25 mouse cellular contexts compared by ENCODE assay signal in the genomic region with DNA sequence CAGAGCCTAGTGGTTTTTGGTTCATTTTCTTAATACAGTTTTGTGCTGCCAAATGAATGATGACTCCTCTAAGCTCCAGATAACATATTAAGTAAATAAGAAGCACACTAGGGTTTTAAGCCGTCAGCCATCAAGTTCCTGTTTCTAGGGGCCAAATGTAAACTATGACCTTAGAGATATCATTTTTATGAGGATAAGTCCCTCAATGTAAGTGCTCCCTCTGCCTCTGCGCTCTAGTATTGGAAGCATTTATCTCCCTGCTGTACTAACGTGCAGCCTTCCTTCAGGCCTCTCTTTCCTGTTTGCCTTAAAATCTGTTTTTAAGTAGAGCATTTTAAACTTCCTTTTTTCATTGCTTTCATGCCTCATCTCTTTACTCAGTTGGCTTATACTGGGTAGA.
DNase-seq lines count a peak whose midpoint lies in the region; ATAC-seq lines count a peak whose summit lies in the region.
"Had no signal": no experiment of that assay in that cellular context is flagged by ENCODE, and none has a peak within 500 bp of the region (broad histone marks: within the 10 kb centered on the region; RNA-seq: fewer than 3 reads in every experiment).

No protein-coding gene starts in this region.

- H3K36me3 ChIP-seq in embryonic facial prominence, embryonic 14.5 days (ENCODE audit: control insufficient read depth, insufficient read depth, low read length), result no peaks in the 10 kb centered on the region
- H3K36me3 ChIP-seq in embryonic facial prominence, embryonic 10.5 days (replicated peaks), result no peaks in the 10 kb centered on the region
- H3K36me3 ChIP-seq in splenic B cell, adult 2 months (ENCODE audit: control insufficient read depth, insufficient read depth, low read length, poor library complexity, severe bottlenecking), result no peaks in the 10 kb centered on the region
- H3K36me3 ChIP-seq: embryonic facial prominence, embryonic 12.5 days; forebrain, embryonic 12.5 days; heart, embryonic 15.5 days; limb, embryonic 12.5 days had no signal

- H3K27ac ChIP-seq in embryonic facial prominence, embryonic 14.5 days (replicated peaks; ENCODE audit: low read depth, low read length), result no peak overlapping the region
- H3K27ac ChIP-seq in embryonic facial prominence, embryonic 10.5 days (replicated peaks), result no peak overlapping the region
- H3K27ac ChIP-seq: embryonic facial prominence, embryonic 12.5 days; forebrain, embryonic 12.5 days; heart, embryonic 15.5 days; hindbrain, embryonic 14.5 days; limb, embryonic 12.5 days; liver, embryonic 14.5 days had no signal

- H3K4me2 ChIP-seq in embryonic facial prominence, embryonic 14.5 days (ENCODE audit: low read depth, low read length), result no peak overlapping the region
- H3K4me2 ChIP-seq: embryonic facial prominence, embryonic 12.5 days; forebrain, embryonic 12.5 days; heart, embryonic 15.5 days; hindbrain, embryonic 14.5 days; limb, embryonic 12.5 days had no signal

- WGBS in embryonic facial prominence, embryonic 14.5 days, result 45% methylated on average over 3 of the region's 3 CpGs
- 72% methylated on average over 3 of the region's 3 CpGs for WGBS in embryonic facial prominence, embryonic 10.5 days

- H3K4me1 ChIP-seq in embryonic facial prominence, embryonic 14.5 days (ENCODE audit: control insufficient read depth, insufficient read depth, low read length), result no peaks in the 10 kb centered on the region
- H3K4me1 ChIP-seq in embryonic facial prominence, embryonic 10.5 days, result no peaks in the 10 kb centered on the region
- H3K4me1 ChIP-seq: embryonic facial prominence, embryonic 12.5 days; forebrain, embryonic 12.5 days; heart, embryonic 15.5 days; limb, embryonic 12.5 days had no signal

- no peak overlapping the region for H3K9ac ChIP-seq in embryonic facial prominence, embryonic 14.5 days (ENCODE audit: low read depth, low read length)
- H3K9ac ChIP-seq: embryonic facial prominence, embryonic 12.5 days; forebrain, embryonic 12.5 days; heart, embryonic 15.5 days; hindbrain, embryonic 14.5 days; limb, embryonic 12.5 days; liver, embryonic 14.5 days had no signal

- no peaks in the 10 kb centered on the region for H3K27me3 ChIP-seq in embryonic facial prominence, embryonic 14.5 days (replicated peaks; ENCODE audit: control insufficient read depth, insufficient read depth, low read length)
- no peaks in the 10 kb centered on the region for H3K27me3 ChIP-seq in embryonic facial prominence, embryonic 10.5 days (replicated peaks; ENCODE audit: low read depth, poor library complexity, severe bottlenecking)
- H3K27me3 ChIP-seq in splenic B cell, adult 2 months (ENCODE audit: control insufficient read depth, insufficient read depth, low read length, poor library complexity, severe bottlenecking), result no peaks in the 10 kb centered on the region
- H3K27me3 ChIP-seq: embryonic facial prominence, embryonic 12.5 days; forebrain, embryonic 12.5 days; heart, embryonic 15.5 days; Patski had no signal

- H3K4me3 ChIP-seq in embryonic facial prominence, embryonic 14.5 days (ENCODE audit: low read depth, low read length), result no peak overlapping the region
- no peak overlapping the region for H3K4me3 ChIP-seq in embryonic facial prominence, embryonic 10.5 days
- H3K4me3 ChIP-seq: embryonic facial prominence, embryonic 12.5 days; erythroblast, embryonic 14.5 days; forebrain, embryonic 12.5 days; heart, embryonic 15.5 days; limb, embryonic 12.5 days had no signal

- peak; percentile 17 for DNase-seq in embryonic facial prominence, embryonic 14.5 days (ENCODE audit: low spot score)
- no peak for DNase-seq in embryonic facial prominence, embryonic 10.5 days (ENCODE audit: low spot score)
- DNase-seq in kidney, postnatal 10 days, result peak; percentile 18
- DNase-seq in kidney, adult 18-20 months, result no peak
- peak; percentile 6 for DNase-seq in lung, postnatal 10 days
- no peak for DNase-seq in lung, postnatal 4 days
- DNase-seq in splenic B cell, adult 2 months (ENCODE audit: low read depth, low spot score), result peak; percentile 3
- DNase-seq in adrenal gland, postnatal 14 days, result no peak
- DNase-seq: cerebellum, adult 11 months; cerebellum, adult 9-11 months; gastrocnemius, postnatal 36 days; heart, postnatal 36 days; kidney, postnatal 14 days; layer of hippocampus, postnatal 36 days; lung, postnatal 14 days; right cerebral cortex, adult 18-20 months had no signal

- no peaks in the 10 kb centered on the region for H3K9me3 ChIP-seq in embryonic facial prominence, embryonic 14.5 days (ENCODE audit: control insufficient read depth, low read length)
- no peaks in the 10 kb centered on the region for H3K9me3 ChIP-seq in embryonic facial prominence, embryonic 10.5 days
- H3K9me3 ChIP-seq: embryonic facial prominence, embryonic 12.5 days; forebrain, embryonic 12.5 days; heart, embryonic 15.5 days; limb, embryonic 12.5 days had no signal

- ATAC-seq in embryonic facial prominence, embryonic 14.5 days (ENCODE audit: low read depth), result no peak
- ATAC-seq: midbrain, embryonic 16.5 days; Patski had no signal

Comparison
In these comparisons a context has a peak if more than half of its experiments do, and no peak if none do; other contexts are left out.
1. DNase-seq: peak in embryonic facial prominence, embryonic 14.5 days (single experiment), kidney, postnatal 10 days (single experiment), lung, postnatal 10 days (single experiment) and splenic B cell, adult 2 months (single experiment); none in embryonic facial prominence, embryonic 10.5 days (single experiment), kidney, adult 18-20 months (single experiment), lung, postnatal 4 days (0 of 2) and adrenal gland, postnatal 14 days (single experiment).